ENCODE assay signal across 7 mouse cellular contexts in genomic region chr15:6883816-6884215, GRCm38 (mm10). TPM values are rescaled to one million over a fixed set of nuclear protein-coding genes. Genes with fewer than 3 reads are reported as not detected.
DNase-seq lines count a peak whose midpoint lies in the region; ATAC-seq lines count a peak whose summit lies in the region.

No protein-coding gene starts in this region.

- no peaks in the 10 kb centered on the region for H3K27me3 ChIP-seq in midbrain, embryonic 11.5 days (ENCODE audit: control insufficient read depth, insufficient read depth, low read length)
- no peaks in the 10 kb centered on the region for H3K27me3 ChIP-seq in midbrain, embryonic 16.5 days (ENCODE audit: control insufficient read depth, insufficient read depth, low read depth, low read length)
- no peaks in the 10 kb centered on the region for H3K27me3 ChIP-seq in limb, embryonic 10.5 days (ENCODE audit: low read depth, poor library complexity, severe bottlenecking)

- DNase-seq in midbrain, embryonic 11.5 days (ENCODE audit: low spot score, missing footprints), result peak; percentile 95
- DNase-seq in T-cell, adult 2 months (ENCODE audit: low spot score), result peak; percentile 12
- peak; percentile 12 for DNase-seq in cerebellum, adult 11-12 months
- DNase-seq in gastrocnemius, postnatal 4 days (ENCODE audit: low spot score in 2 of 2), result peak; percentile 53 to 66
- peak; percentile 78 for DNase-seq in limb, embryonic 10.5 days (ENCODE audit: low spot score)
- peak; percentile 63 to 64 for DNase-seq in right cerebral cortex, adult 2 months (ENCODE audit: low spot score in 2 of 2)

- no peak overlapping the region for H3K9ac ChIP-seq in midbrain, embryonic 11.5 days (ENCODE audit: low read length)
- no peak overlapping the region for H3K9ac ChIP-seq in midbrain, embryonic 16.5 days (ENCODE audit: low read depth, low read length)

- H3K4me1 ChIP-seq in midbrain, embryonic 11.5 days (ENCODE audit: control insufficient read depth, insufficient read depth, low read length), result no peaks in the 10 kb centered on the region
- no peaks in the 10 kb centered on the region for H3K4me1 ChIP-seq in midbrain, embryonic 16.5 days (ENCODE audit: control insufficient read depth, insufficient read depth, low read length)
- H3K4me1 ChIP-seq in limb, embryonic 10.5 days, result peaks cover 4% of the 10 kb centered on the region; the same call in 1 of the 2 replicates

- H3K27ac ChIP-seq in midbrain, embryonic 11.5 days (ENCODE audit: low read depth, low read length), result no peak overlapping the region
- no peak overlapping the region for H3K27ac ChIP-seq in midbrain, embryonic 16.5 days (ENCODE audit: low read length)
- H3K27ac ChIP-seq in limb, embryonic 10.5 days, result no peak overlapping the region

- H3K4me3 ChIP-seq in midbrain, embryonic 11.5 days (ENCODE audit: low read depth, low read length), result no peak overlapping the region
- H3K4me3 ChIP-seq in midbrain, embryonic 16.5 days (ENCODE audit: low read depth, low read length), result no peak overlapping the region
- no peak overlapping the region for H3K4me3 ChIP-seq in limb, embryonic 10.5 days

- 48% methylated on average over 5 of the region's 5 CpGs for WGBS in midbrain, embryonic 11.5 days
- WGBS in midbrain, embryonic 16.5 days, result 59% methylated on average over 5 of the region's 5 CpGs
- 58% methylated on average over 5 of the region's 5 CpGs for WGBS in limb, embryonic 10.5 days

- no peaks in the 10 kb centered on the region for H3K9me3 ChIP-seq in midbrain, embryonic 11.5 days (ENCODE audit: control insufficient read depth, low read length)
- no peaks in the 10 kb centered on the region for H3K9me3 ChIP-seq in midbrain, embryonic 16.5 days (replicated peaks; ENCODE audit: control insufficient read depth, low read length, poor library complexity, severe bottlenecking)
- no peaks in the 10 kb centered on the region for H3K9me3 ChIP-seq in limb, embryonic 10.5 days (replicated peaks)

- no peaks in the 10 kb centered on the region for H3K36me3 ChIP-seq in midbrain, embryonic 11.5 days (ENCODE audit: control insufficient read depth, insufficient read depth, low read length)
- no peaks in the 10 kb centered on the region for H3K36me3 ChIP-seq in midbrain, embryonic 16.5 days (ENCODE audit: control insufficient read depth, insufficient read depth, low read length)
- no peaks in the 10 kb centered on the region for H3K36me3 ChIP-seq in limb, embryonic 10.5 days

- H3K4me2 ChIP-seq in midbrain, embryonic 11.5 days, result no peak overlapping the region
- H3K4me2 ChIP-seq in midbrain, embryonic 16.5 days (ENCODE audit: low read length), result no peak overlapping the region

- no peak; the same call in 1 of the 2 replicates for ATAC-seq in midbrain, embryonic 11.5 days (ENCODE audit: low FRiP score)
- ATAC-seq in midbrain, embryonic 16.5 days, result no peak

RNA-seq across cellular contexts. Expression of gene Osmr, which starts 9.0 kb away (rescaled TPM):
- polyA plus RNA-seq in midbrain, embryonic 11.5 days (2014; fragmentation: Nextera tagmentation; extraction: Ambion mirVana), result 0.61 and 0.96 TPM in 2 replicates
- polyA plus RNA-seq in midbrain, embryonic 16.5 days (2015; fragmentation: Nextera tagmentation; extraction: Ambion mirVana), result 2.1 and 2.6 TPM in 2 replicates
- 1 to 10 TPM; 5.5 to 6.6 TPM for total RNA-seq in gastrocnemius, postnatal 4 days (2021)
- polyA plus RNA-seq in limb, embryonic 10.5 days (2016; fragmentation: Nextera tagmentation; extraction: Ambion mirVana), result 0.26 and 0.31 TPM in 2 replicates

Comparison
In these comparisons a context has a peak if more than half of its experiments do, and no peak if none do; other contexts are left out.
1. DNase-seq: peak in every context shown above with its lines; median percentile 95 in midbrain, embryonic 11.5 days; 78 in limb, embryonic 10.5 days; 64 in right cerebral cortex, adult 2 months; 60 in gastrocnemius, postnatal 4 days; 12 in T-cell, adult 2 months; 12 in cerebellum, adult 11-12 months.